Mouse (Mus musculus): Measurements from ENCODE around the gene Trim12a. TPM values are rescaled to one million over a fixed set of nuclear protein-coding genes. Genes with fewer than 3 reads are reported as not detected.
A peak's percentile ranks its signal among the peaks of the same experiment; 100 is the strongest.
"Not testable (repeated sequence)": the region's sequence is repeated elsewhere in the genome, so short reads cannot be mapped to it uniquely, and the experiment has no call there.

The Trim12a gene
- total and polyA plus RNA-seq, 2 experiments from 2014 or later = 1.7 to 4.1 TPM

GRCm38 (mm10) chr7:104322028-104322427, 6.8 kb upstream of the Trim12a start:
- TF ChIP-seq CTCF (IDR thresholded peaks at IDR 0.05; ENCODE audit: low read depth) = no peak
- H3K27me3 ChIP-seq (ENCODE audit: insufficient read depth, low read length) = no peaks in the 10 kb centered on the region
- no peak overlapping the region for H3K4me2 ChIP-seq (ENCODE audit: low read depth)
- no peak overlapping the region for H3K27ac ChIP-seq (ENCODE audit: low read depth, low read length)
- DNase-seq = no peak
- H3K4me1 ChIP-seq (ENCODE audit: insufficient read depth) = no peaks in the 10 kb centered on the region
- H3K4me3 ChIP-seq (ENCODE audit: low read depth, low read length) = no peak overlapping the region
- no peaks in the 10 kb centered on the region for H3K36me3 ChIP-seq (ENCODE audit: insufficient read depth)
- H3K9me3 ChIP-seq (ENCODE audit: low read length) = no peaks in the 10 kb centered on the region
- ATAC-seq = no peak
- no peak overlapping the region for H3K9ac ChIP-seq
- WGBS = 75% methylated on average over 9 of the region's 9 CpGs

GRCm38 (mm10) chr7:104314796-104315353, 391 bp downstream of the Trim12a start:
- WGBS = 14% methylated on average over 15 of the region's 15 CpGs
- peak overlapping the region; percentile 18; the same call in 1 of the 2 replicates for H3K4me2 ChIP-seq (ENCODE audit: low read depth)
- H3K9ac ChIP-seq = no peak overlapping the region
- H3K36me3 ChIP-seq (ENCODE audit: insufficient read depth) = no peaks in the 10 kb centered on the region
- DNase-seq (no peak), ATAC-seq (peak; percentile 34; the same call in 1 of the 2 replicates)
- no peak for TF ChIP-seq CTCF (IDR thresholded peaks at IDR 0.05; ENCODE audit: low read depth)
- no peak overlapping the region for H3K27ac ChIP-seq (ENCODE audit: low read depth, low read length)
- H3K9me3 ChIP-seq (ENCODE audit: low read length) = no peaks in the 10 kb centered on the region
- peak overlapping the region; percentile 8; the same call in 1 of the 2 replicates for H3K4me3 ChIP-seq (ENCODE audit: low read depth, low read length)
- H3K4me1 ChIP-seq (ENCODE audit: insufficient read depth) = no peaks in the 10 kb centered on the region
- H3K27me3 ChIP-seq (ENCODE audit: insufficient read depth, low read length) = no peaks in the 10 kb centered on the region

DNA sequence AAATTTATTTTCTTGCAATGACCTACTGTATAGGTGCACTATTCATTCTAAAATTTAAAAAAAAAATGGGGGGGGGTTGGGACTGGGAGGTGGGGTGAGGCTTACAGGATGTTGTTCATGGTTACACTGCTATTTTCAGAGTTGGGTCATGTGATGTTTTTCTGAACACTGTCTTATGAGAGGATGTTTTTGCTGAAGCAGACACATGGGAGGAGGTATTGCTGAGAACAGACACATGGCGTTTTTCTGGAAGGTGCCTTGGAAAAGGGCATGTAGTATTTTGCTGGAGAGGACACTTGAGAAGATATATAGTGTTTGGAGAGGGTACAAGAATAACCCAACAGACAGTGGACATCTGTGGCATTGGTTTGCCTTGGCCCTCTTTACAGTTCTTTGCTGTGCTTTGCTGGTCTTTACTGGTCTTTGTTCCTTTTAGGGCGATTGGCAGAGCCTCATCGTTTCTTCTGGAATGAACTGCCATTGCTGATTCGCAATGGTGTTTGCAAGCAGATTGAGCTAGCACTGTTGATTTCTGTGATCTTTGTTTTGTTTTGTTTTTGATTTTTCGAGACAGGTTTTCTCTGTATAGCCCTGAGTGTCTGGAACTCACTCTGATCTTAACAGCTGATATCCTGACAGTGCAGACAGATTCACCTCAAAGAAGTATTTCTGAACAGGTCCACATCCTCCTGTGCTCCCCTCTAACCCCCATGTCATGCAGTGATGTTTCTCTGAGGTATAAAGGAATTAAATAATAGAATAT, 23.4 kb downstream of the Trim12a start:
- TF ChIP-seq CTCF (IDR thresholded peaks at IDR 0.05; ENCODE audit: low read depth) = no peak
- Histone ChIP-seq H3K36me3 (ENCODE audit: insufficient read depth) (no peaks in the 10 kb centered on the region), H3K4me3 (ENCODE audit: low read depth, low read length) (no peak overlapping the region), H3K4me1 (ENCODE audit: insufficient read depth) (no peaks in the 10 kb centered on the region), H3K27me3 (ENCODE audit: insufficient read depth, low read length) (no peaks in the 10 kb centered on the region), H3K9ac (no peak overlapping the region), H3K4me2 (ENCODE audit: low read depth) (no peak overlapping the region), H3K9me3 (ENCODE audit: low read length) (no peaks in the 10 kb centered on the region), H3K27ac (ENCODE audit: low read depth, low read length) (no peak overlapping the region)
- 80% methylated on average over 5 of the region's 5 CpGs for whole genome bisulfite sequencing
- DNase-seq (no peak), ATAC-seq (no peak)

GRCm38 (mm10) chr7:104290641-104291040, 24.6 kb downstream of the Trim12a start:
- no peak overlapping the region for H3K9ac ChIP-seq
- H3K27ac ChIP-seq (ENCODE audit: low read depth, low read length) = no peak overlapping the region
- DNase-seq (no peak), ATAC-seq (no peak)
- TF ChIP-seq CTCF (IDR thresholded peaks at IDR 0.05; ENCODE audit: low read depth) = no peak
- H3K4me2 ChIP-seq (ENCODE audit: low read depth) = no peak overlapping the region
- no peaks in the 10 kb centered on the region for H3K9me3 ChIP-seq (ENCODE audit: low read length)
- WGBS = 95% methylated on average over 1 of the region's 1 CpGs
- H3K27me3 ChIP-seq (ENCODE audit: insufficient read depth, low read length) = no peaks in the 10 kb centered on the region
- no peaks in the 10 kb centered on the region for H3K4me1 ChIP-seq (ENCODE audit: insufficient read depth)
- no peak overlapping the region for H3K4me3 ChIP-seq (ENCODE audit: low read depth, low read length)
- no peaks in the 10 kb centered on the region for H3K36me3 ChIP-seq (ENCODE audit: insufficient read depth)

DNA sequence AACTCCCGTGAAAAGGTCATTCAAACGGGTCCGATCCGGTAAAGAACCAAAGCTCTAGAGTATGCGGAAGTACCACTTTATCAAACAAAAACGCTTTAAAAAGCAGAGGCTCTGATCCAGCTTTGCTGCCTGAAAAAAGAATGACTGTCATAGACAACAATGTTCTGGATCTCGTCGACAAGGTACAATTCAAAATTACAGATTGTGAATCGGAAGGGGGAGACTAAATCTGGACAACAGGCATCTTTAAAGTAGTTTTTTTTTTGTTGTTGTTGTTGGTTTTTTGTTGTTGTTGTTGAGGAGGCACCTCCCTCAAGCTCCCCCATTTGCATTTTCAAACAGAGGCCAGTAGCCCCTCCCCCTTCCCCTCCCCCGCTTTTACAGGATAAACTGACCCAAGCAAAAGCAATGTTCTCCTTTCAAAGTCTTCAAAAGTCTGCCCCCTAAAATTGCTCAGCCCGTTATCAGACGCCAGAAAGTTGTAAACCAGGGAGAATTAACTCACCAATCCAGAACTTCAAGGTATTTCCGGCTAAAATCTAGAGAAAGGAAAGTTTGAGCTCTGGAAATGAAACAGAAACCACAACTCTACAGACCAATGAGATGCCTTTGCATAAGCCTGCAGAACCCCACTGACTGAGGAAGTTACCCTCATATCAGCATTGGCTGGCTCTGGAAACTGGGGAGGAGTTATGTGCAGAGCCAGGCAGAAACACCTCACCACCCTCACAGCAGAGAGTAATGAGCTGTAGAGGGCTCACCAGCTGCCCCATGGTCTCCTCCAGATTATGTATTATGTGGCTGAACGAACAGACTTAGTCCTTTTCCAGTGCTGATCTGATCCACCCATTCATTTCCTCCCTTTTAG, 27.5 kb downstream of the Trim12a start, which contains the start of gene Trim5:
TSS of gene Trim5 (minus strand) at position 519 of the 868 bp plus-strand sequence.
- not testable (repeated sequence) for H3K9ac ChIP-seq; H3K27ac ChIP-seq (ENCODE audit: low read depth, low read length); H3K4me2 ChIP-seq (ENCODE audit: low read depth); H3K27me3 ChIP-seq (ENCODE audit: insufficient read depth, low read length); H3K4me1 ChIP-seq (ENCODE audit: insufficient read depth); DNase-seq; H3K4me3 ChIP-seq (ENCODE audit: low read depth, low read length); H3K36me3 ChIP-seq (ENCODE audit: insufficient read depth); H3K9me3 ChIP-seq (ENCODE audit: low read length)
- ATAC-seq = peak; percentile 43
- WGBS = 42% methylated on average over 14 of the region's 14 CpGs

DNA sequence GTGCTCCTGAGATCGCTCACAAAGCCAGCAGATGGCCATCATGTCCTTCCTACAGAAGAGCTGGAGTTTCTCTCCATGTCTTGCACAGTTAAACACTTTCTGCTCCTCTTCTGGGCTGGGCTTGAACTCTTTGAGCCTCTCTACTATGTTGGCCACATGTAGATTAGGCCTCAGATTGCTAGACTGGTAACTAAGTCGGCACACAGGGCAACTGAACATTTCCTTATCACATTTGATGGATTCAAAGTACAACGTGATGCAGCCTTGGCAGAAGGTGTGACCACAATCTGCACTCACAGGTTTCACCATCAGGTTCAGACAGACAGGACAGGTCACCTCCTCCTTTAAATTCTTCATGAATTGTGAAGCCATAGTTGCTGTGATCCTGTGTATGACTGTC, 35.9 kb downstream of the Trim12a start:
- H3K27ac ChIP-seq (ENCODE audit: low read depth, low read length); H3K27me3 ChIP-seq (ENCODE audit: insufficient read depth, low read length); DNase-seq; H3K9ac ChIP-seq; H3K4me1 ChIP-seq (ENCODE audit: insufficient read depth); H3K36me3 ChIP-seq (ENCODE audit: insufficient read depth); H3K9me3 ChIP-seq (ENCODE audit: low read length); ATAC-seq; H3K4me3 ChIP-seq (ENCODE audit: low read depth, low read length); H3K4me2 ChIP-seq (ENCODE audit: low read depth): not testable (repeated sequence)
- WGBS = 82% methylated on average over 3 of the region's 3 CpGs

DNA sequence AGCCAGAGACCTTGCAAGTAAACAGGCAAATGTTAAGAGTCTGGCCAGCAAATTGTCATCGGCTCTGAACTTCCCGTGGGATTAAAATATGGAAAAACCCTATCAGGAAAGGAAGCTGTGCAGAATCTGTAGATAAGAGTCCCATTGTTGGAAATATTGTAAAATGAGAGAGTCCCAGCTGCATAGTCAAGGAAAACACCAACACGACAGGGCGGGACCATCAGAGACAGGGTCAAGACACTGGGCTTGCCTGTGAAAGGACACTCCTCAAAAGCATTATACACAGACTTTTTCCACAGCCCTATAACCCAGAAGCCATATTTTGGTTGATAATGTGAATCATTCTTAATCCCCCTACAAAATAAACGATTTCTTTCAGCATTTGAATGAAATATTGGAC, 49.9 kb downstream of the Trim12a start:
- H3K9ac ChIP-seq; H3K4me1 ChIP-seq (ENCODE audit: insufficient read depth); H3K9me3 ChIP-seq (ENCODE audit: low read length); ATAC-seq; H3K27me3 ChIP-seq (ENCODE audit: insufficient read depth, low read length); H3K4me2 ChIP-seq (ENCODE audit: low read depth); DNase-seq; H3K4me3 ChIP-seq (ENCODE audit: low read depth, low read length); H3K36me3 ChIP-seq (ENCODE audit: insufficient read depth); H3K27ac ChIP-seq (ENCODE audit: low read depth, low read length): not testable (repeated sequence)
- 81% methylated on average over 3 of the region's 5 CpGs for WGBS

DNA sequence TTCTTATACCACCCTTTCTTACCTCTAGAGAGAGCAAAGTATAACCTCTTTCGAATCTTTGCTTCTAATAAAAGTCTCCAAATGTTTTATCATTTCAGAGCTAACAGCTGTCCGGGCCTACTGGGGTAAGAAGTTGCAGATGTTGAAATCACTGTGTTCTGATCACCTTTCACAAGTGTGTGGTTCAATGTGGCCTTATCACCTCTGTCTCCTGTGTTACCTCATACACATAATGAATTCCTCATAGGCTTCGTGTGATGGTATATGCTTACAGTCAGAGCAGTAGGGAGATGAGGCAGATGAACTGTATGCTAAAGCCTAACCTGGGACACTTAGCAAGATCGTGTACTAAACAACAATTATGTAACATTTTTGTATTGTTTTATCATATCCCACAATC, 54.9 kb downstream of the Trim12a start:
- H3K27ac ChIP-seq (ENCODE audit: low read depth, low read length); H3K9me3 ChIP-seq (ENCODE audit: low read length); H3K4me2 ChIP-seq (ENCODE audit: low read depth); DNase-seq; H3K4me1 ChIP-seq (ENCODE audit: insufficient read depth); H3K27me3 ChIP-seq (ENCODE audit: insufficient read depth, low read length); H3K9ac ChIP-seq; H3K4me3 ChIP-seq (ENCODE audit: low read depth, low read length); ATAC-seq; H3K36me3 ChIP-seq (ENCODE audit: insufficient read depth): not testable (repeated sequence)
- WGBS = 89% methylated on average over 4 of the region's 4 CpGs

All from forebrain, postnatal 0 days (tissue).